Mouse (Mus musculus) heart, embryonic 16.5 days (tissue): ENCODE data around the gene Rd3. TPM values are rescaled to one million over a fixed set of nuclear protein-coding genes. Genes with fewer than 3 reads are reported as not detected.

Experiments
- ATAC-seq: fragments of 200-750 bp; cut with Nextera tagmentation; replicated peaks from 2 replicates; pipeline ENCODE4 v1.8.0; 2017; ENCODE audit warnings: moderate number of reproducible peaks; ENCODE audit not compliant: insufficient read depth, low FRiP score; ENCODE audit errors: extremely low read depth
- H3K27ac ChIP-seq: fragments of 300-500 bp; sonication (generic); 2 replicates; pipeline ENCODE4 v1.5.1; 2014; ENCODE audit warnings: mild to moderate bottlenecking, low read length, control low read depth, moderate library complexity
- H3K27me3 ChIP-seq: fragments of 300-500 bp; sonication (generic); 2 replicates; pipeline ENCODE4 v1.6.1; 2014; ENCODE audit warnings: low read length, mixed read lengths; ENCODE audit not compliant: control insufficient read depth, insufficient read depth
- H3K36me3 ChIP-seq: fragments of 300-500 bp; sonication (generic); 2 replicates; pipeline ENCODE4 v1.6.1; 2014; ENCODE audit not compliant: control insufficient read depth, insufficient read depth
- H3K4me1 ChIP-seq: fragments of 300-500 bp; sonication (generic); 2 replicates; pipeline ENCODE4 v1.6.1; 2014; ENCODE audit warnings: low read length, mixed read lengths; ENCODE audit not compliant: control insufficient read depth, insufficient read depth
- H3K4me2 ChIP-seq: fragments of 300-500 bp; sonication (generic); 2 replicates; pipeline ENCODE4 v1.6.1; 2014; ENCODE audit warnings: low read depth, mild to moderate bottlenecking, control low read depth, low read length
- H3K4me3 ChIP-seq: fragments of 300-500 bp; sonication (generic); 2 replicates; pipeline ENCODE4 v1.5.1; 2014; ENCODE audit warnings: mild to moderate bottlenecking, control low read depth, low read length
- H3K9ac ChIP-seq: fragments of 300-500 bp; sonication (generic); 2 replicates; pipeline ENCODE4 v1.6.1; 2014; ENCODE audit warnings: low read length, control low read depth
- H3K9me3 ChIP-seq: fragments of 300-500 bp; sonication (generic); replicated peaks from 2 replicates; pipeline ENCODE4 v1.6.1; 2016; ENCODE audit warnings: low read length; ENCODE audit not compliant: control insufficient read depth
- WGBS: fragments of 180-500 bp; shearing (Covaris S2); extraction: QIAGEN DNeasy Blood & Tissue Kit; methylation state at CpG from one replicate; pipeline ENCODE4 v1.1.7; 2014; 5-methylcytosine and 5-hydroxymethylcytosine counted together
- microRNA-seq: library from miRNA; unstranded; fragments of <30 nt; microRNA quantifications from one replicate; pipeline ENCODE4, GENCODE M21; 2017
- polyA plus RNA-seq: library from polyadenylated mRNA; unstranded; fragments of >200 nt; fragmentation: Nextera tagmentation; extraction: Ambion mirVana; gene quantifications from 2 replicates; pipeline ENCODE4 v1.2.1, GENCODE M21; 2015

The Rd3 gene
- polyA plus RNA-seq, 1 experiment from 2014 or later = 5.9 TPM

- H3K9ac ChIP-seq = no peak overlapping the region
- H3K27me3 ChIP-seq = no peaks in the 10 kb centered on the region
- H3K4me2 ChIP-seq = no peak overlapping the region
- peaks cover 3% of the 10 kb centered on the region for H3K9me3 ChIP-seq
- H3K4me3 ChIP-seq = no peak overlapping the region
- H3K27ac ChIP-seq = no peak overlapping the region
- H3K4me1 ChIP-seq = peaks cover under 1% of the 10 kb centered on the region; the same call in 1 of the 2 replicates
- no peak for ATAC-seq
- peaks cover 14% of the 10 kb centered on the region for H3K36me3 ChIP-seq
- 53% methylated on average over 5 of the region's 5 CpGs for WGBS
These were observed 17.3 kb downstream of the Rd3 start for GRCm38 (mm10) chr1:191994476-191994875.

GRCm38 (mm10) chr1:191995488-191995887 lies 18.3 kb downstream of the Rd3 start:
- H3K9ac ChIP-seq = no peak overlapping the region
- no peak overlapping the region for H3K4me3 ChIP-seq
- H3K4me1 ChIP-seq = no peaks in the 10 kb centered on the region
- no peaks in the 10 kb centered on the region for H3K27me3 ChIP-seq
- peaks cover 3% of the 10 kb centered on the region for H3K9me3 ChIP-seq
- H3K4me2 ChIP-seq = no peak overlapping the region
- no peak overlapping the region for H3K27ac ChIP-seq
- ATAC-seq = no peak
- peaks cover 17% of the 10 kb centered on the region for H3K36me3 ChIP-seq
- WGBS = 65% methylated on average over 4 of the region's 4 CpGs

DNA sequence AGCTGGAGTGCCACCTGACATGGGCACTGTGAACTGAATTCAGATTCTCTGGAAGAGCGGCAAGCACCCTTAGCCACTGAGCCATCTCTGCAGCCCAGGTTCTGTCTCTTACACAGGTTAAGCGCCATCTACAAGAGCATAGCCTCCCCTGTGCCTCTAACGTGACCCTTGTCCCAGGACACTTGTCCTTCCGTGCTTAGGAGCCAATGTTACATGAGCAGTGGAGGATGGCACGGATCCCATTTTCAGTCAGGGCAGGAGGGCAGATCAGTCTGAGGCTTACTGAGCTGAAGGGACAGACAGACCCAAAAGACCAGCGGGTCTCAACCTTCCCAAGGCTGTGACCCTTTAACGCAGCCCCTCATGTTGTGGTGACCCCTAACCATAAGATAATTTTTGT lies 18.7 kb downstream of the Rd3 start:
- Histone ChIP-seq H3K36me3 (peaks cover 20% of the 10 kb centered on the region), H3K9me3 (peaks cover 3% of the 10 kb centered on the region), H3K9ac (no peak overlapping the region), H3K4me1 (no peaks in the 10 kb centered on the region), H3K27me3 (no peaks in the 10 kb centered on the region), H3K27ac (no peak overlapping the region), H3K4me3 (no peak overlapping the region), H3K4me2 (no peak overlapping the region)
- ATAC-seq = no peak
- 91% methylated on average over 7 of the region's 7 CpGs for WGBS

DNA sequence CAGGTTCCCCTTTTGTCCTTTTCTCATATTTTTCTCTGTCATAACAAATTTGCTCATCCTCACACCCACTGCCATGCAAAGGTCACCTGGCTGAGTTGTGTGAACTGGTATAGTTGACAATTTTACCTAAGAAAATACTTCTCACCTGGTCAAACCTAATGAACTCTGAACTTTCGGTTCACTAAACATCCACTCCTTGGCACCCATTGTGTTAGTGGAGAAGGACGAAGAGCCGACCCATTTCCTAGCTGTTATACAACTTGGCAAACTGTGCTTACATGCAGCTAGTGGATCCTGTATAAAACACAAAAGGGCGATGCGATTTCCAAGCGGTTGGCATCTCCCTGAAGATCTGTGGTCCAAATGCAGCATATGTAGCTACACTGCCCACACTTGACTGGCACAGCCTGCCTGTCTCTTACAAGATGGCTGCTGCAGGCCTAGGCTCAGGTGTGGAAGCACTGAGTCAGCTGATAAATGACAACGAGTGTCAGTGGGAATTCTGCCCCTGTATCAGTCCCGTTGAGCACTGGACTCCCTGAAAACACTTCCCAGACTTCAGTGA lies 19.5 kb downstream of the Rd3 start:
- 85% methylated on average over 8 of the region's 8 CpGs for WGBS
- H3K4me2 ChIP-seq = no peak overlapping the region
- H3K27me3 ChIP-seq = no peaks in the 10 kb centered on the region
- no peak overlapping the region for H3K4me3 ChIP-seq
- H3K9ac ChIP-seq = no peak overlapping the region
- H3K9me3 ChIP-seq = peaks cover 3% of the 10 kb centered on the region
- no peaks in the 10 kb centered on the region for H3K4me1 ChIP-seq
- peaks cover 22% of the 10 kb centered on the region for H3K36me3 ChIP-seq
- ATAC-seq = no peak
- no peak overlapping the region for H3K27ac ChIP-seq

GRCm38 (mm10) chr1:191999022-191999421 lies 21.9 kb downstream of the Rd3 start:
- Histone ChIP-seq H3K4me1 (no peaks in the 10 kb centered on the region), H3K27me3 (no peaks in the 10 kb centered on the region), H3K9ac (no peak overlapping the region), H3K4me2 (no peak overlapping the region), H3K9me3 (peaks cover 3% of the 10 kb centered on the region), H3K4me3 (no peak overlapping the region), H3K36me3 (peaks cover 22% of the 10 kb centered on the region), H3K27ac (no peak overlapping the region)
- no peak for ATAC-seq

Small RNA genes lying within 50 kb of the gene (microRNA-seq; reads per million reads assigned to microRNA genes)
- gene Mir3473c = not detected

Other genes with a start within 250 kb of the Rd3 start
- 38.5 and 38.6 TPM in 2 replicates for gene Nek2, start 155.9 kb upstream of the Rd3 start, polyA plus RNA-seq
- gene Slc30a1, start 70.6 kb upstream of the Rd3 start, polyA plus RNA-seq = 1.1 and 1.7 TPM in 2 replicates
- gene Traf5, start 115.2 kb downstream of the Rd3 start, polyA plus RNA-seq = 15.5 and 16.1 TPM in 2 replicates
- gene Rcor3, start 160.7 kb downstream of the Rd3 start, polyA plus RNA-seq = 33.1 and 39.6 TPM in 2 replicates
- gene Kcnh1, start 213.4 kb downstream of the Rd3 start, polyA plus RNA-seq = 0.32 and 0.34 TPM in 2 replicates